Mouse (Mus musculus) olfactory bulb, adult 2 months (tissue): Measurements from ENCODE around the gene Man1b1.

Source experiments
- CTCF ChIP-seq: fragments of 200-500 bp; IDR thresholded peaks from 2 replicates; pipeline ENCODE4 v1.5.1; 2012; ENCODE audit warnings: low read depth, mild to moderate bottlenecking, low read length, moderate library complexity; ENCODE audit not compliant: insufficient read depth
- POLR2A ChIP-seq: fragments of 200-500 bp; IDR thresholded peaks from 2 replicates; pipeline ENCODE4 v1.6.1; 2012; ENCODE audit warnings: mild to moderate bottlenecking, low read depth, low read length, moderate library complexity; ENCODE audit not compliant: insufficient read depth

GRCm38 (mm10) chr2:25304657-25305541 is 27.2 kb upstream of the Man1b1 start:
- TF ChIP-seq CTCF (no peak), POLR2A (no peak)
